8 mouse cellular contexts compared by ENCODE assay signal in genomic region chr9:105132002-105132367, GRCm38 (mm10). TPM values are rescaled to one million over a fixed set of nuclear protein-coding genes. Genes with fewer than 3 reads are reported as not detected.
A peak's percentile ranks its signal among the peaks of the same experiment; 100 is the strongest.
DNase-seq lines count a peak whose midpoint lies in the region; ATAC-seq and TF ChIP-seq lines count a peak whose summit lies in the region.

No protein-coding gene starts in this region.

- peak overlapping the region; percentile 74 for H3K4me2 ChIP-seq in intestine, embryonic 14.5 days (ENCODE audit: low read length)

- 22% methylated on average over 5 of the region's 5 CpGs for WGBS in intestine, embryonic 14.5 days

- H3K27ac ChIP-seq in layer of hippocampus, adult 2 months = peak overlapping the region; percentile 96
- peak overlapping the region; percentile 87; the same call in 1 of the 2 replicates for H3K27ac ChIP-seq in intestine, embryonic 14.5 days (ENCODE audit: low read depth)

- H3K4me3 ChIP-seq in layer of hippocampus, adult 2 months = peak overlapping the region; percentile 69
- H3K4me3 ChIP-seq in intestine, embryonic 14.5 days (ENCODE audit: low read depth, low read length) = peak overlapping the region; percentile 74

- no peak for TF ChIP-seq CTCF in layer of hippocampus, adult 2 months (conservative IDR thresholded peaks at IDR 0.05)

- DNase-seq in layer of hippocampus, adult 2 months (ENCODE audit: low spot score in 2 of 2) = no peak
- DNase-seq in layer of hippocampus, adult 9-11 months = no peak
- DNase-seq in c-Kit-negative CD71-positive TER-119-positive erythroid progenitor cells, embryonic 14.5 days (ENCODE audit: low read depth, low spot score) = peak; percentile 17
- no peak for DNase-seq in intestine, embryonic 14.5 days (ENCODE audit: low spot score)
- DNase-seq in frontal cortex, adult 2 months (ENCODE audit: extremely low spot score in 1 of 2, low spot score in 1 of 2) = no peak
- DNase-seq in cerebellum, postnatal 10 days = no peak
- DNase-seq in layer of hippocampus, adult 9-10 months (ENCODE audit: low spot score) = no peak

- H3K9me3 ChIP-seq in intestine, embryonic 14.5 days (ENCODE audit: control insufficient read depth, low read length) = no peaks in the 10 kb centered on the region

- H3K9ac ChIP-seq in intestine, embryonic 14.5 days (ENCODE audit: low read length) = no peak overlapping the region

- no peaks in the 10 kb centered on the region for H3K36me3 ChIP-seq in intestine, embryonic 14.5 days (ENCODE audit: control insufficient read depth, insufficient read depth, low read length)

- no peaks in the 10 kb centered on the region for H3K27me3 ChIP-seq in intestine, embryonic 14.5 days (replicated peaks; ENCODE audit: control insufficient read depth, insufficient read depth, low read length)

- no peaks in the 10 kb centered on the region for H3K4me1 ChIP-seq in intestine, embryonic 14.5 days (replicated peaks; ENCODE audit: control insufficient read depth, insufficient read depth, low read length)

- ATAC-seq in intestine, embryonic 14.5 days (replicated peaks; ENCODE audit: low FRiP score, low TSS enrichment, low read depth) = peak; percentile 38
- ATAC-seq in monocyte, adult 5-6 weeks (replicated peaks; ENCODE audit: insufficient number of reproducible peaks, low FRiP score, low TSS enrichment, poor library complexity, severe bottlenecking) = peak; percentile 36

RNA-seq across cellular contexts. Expression of gene Nudt16, which starts 0.4 kb away (rescaled TPM):
- total RNA-seq in layer of hippocampus, adult 2 months (2021) = 10 to 100 TPM; 17.0 to 19.5 TPM
- 21.9 and 23.7 TPM in 2 replicates for polyA plus RNA-seq in intestine, embryonic 14.5 days (2014; fragmentation: Nextera tagmentation; extraction: Ambion mirVana)
- total RNA-seq in monocyte, adult 5-6 weeks (2017) = 15.0 to 20.6 TPM (median 16.9 TPM) in 3 replicates
- polyA plus RNA-seq in frontal cortex, adult 2 months (2012; rRNA removed) = 19.4 and 23.1 TPM in 2 replicates

RNA-seq across cellular contexts. Expression of gene 1700080E11Rik, which starts 12.9 kb away (rescaled TPM):
- total RNA-seq in layer of hippocampus, adult 2 months (2021) = not detected
- not detected in 2 replicates for polyA plus RNA-seq in intestine, embryonic 14.5 days (2014; fragmentation: Nextera tagmentation; extraction: Ambion mirVana)
- total RNA-seq in monocyte, adult 5-6 weeks (2017) = not detected in 3 replicates
- polyA plus RNA-seq in frontal cortex, adult 2 months (2012; rRNA removed) = not detected in 2 replicates
